Mouse (Mus musculus) lung, postnatal 0 days (tissue): ENCODE results near the gene Ttll11.
A peak's percentile ranks its signal among the peaks of the same experiment; 100 is the strongest.

Source experiments
- CTCF ChIP-seq: IDR thresholded peaks from 2 replicates; pipeline ENCODE4 v1.5.1; 2016; ENCODE audit warnings: antibody characterized with exemption, mild to moderate bottlenecking
- EP300 ChIP-seq: IDR thresholded peaks from 2 replicates; pipeline ENCODE4 v1.6.1; 2016; ENCODE audit warnings: antibody characterized with exemption, mild to moderate bottlenecking, control low read depth

- TF ChIP-seq CTCF (no peak), EP300 (0 out of 2 replicates have a peak, but pooled peaks have one; percentile 49)
Measured at GRCm38 (mm10) chr2:36013010-36013409, 33.3 kb upstream of the Ttll11 start.
